Mouse (Mus musculus) MEL (cell line): ENCODE data around the gene Slirp. TPM values are rescaled to one million over a fixed set of nuclear protein-coding genes. Genes with fewer than 3 reads are reported as not detected.

Source experiments
- DNase-seq: peaks from one replicate; pipeline ENCODE4 v3.0.0; 2011; ENCODE audit warnings: low read depth, low spot score
- H3K27ac ChIP-seq: 2 replicates; pipeline ENCODE4 v1.5.1; 2012; ENCODE audit warnings: low read depth, mild to moderate bottlenecking, control low read depth, low read length, moderate library complexity; ENCODE audit not compliant: control insufficient read depth
- H3K27me3 ChIP-seq, 2 experiments: fragments of 150-350 bp in 1 of 2; sonication (generic) in 1 of 2; 2 replicates each; pipeline ENCODE4 v1.6.1; 2012; ENCODE audit warnings: low read length in 2 of 2, mild to moderate bottlenecking in 2 of 2, improper control_type of control experiment in 1 of 2, moderate library complexity in 1 of 2; ENCODE audit not compliant: insufficient read depth in 2 of 2, control insufficient read depth in 1 of 2
- H3K36me3 ChIP-seq, 2 experiments: 2 replicates each; pipeline ENCODE4 v1.6.1; 2012 to 2014; ENCODE audit warnings: low read length in 2 of 2, improper control_type of control experiment in 1 of 2, inconsistent platforms in 1 of 2, mild to moderate bottlenecking in 1 of 2; ENCODE audit not compliant: insufficient read depth in 2 of 2, control insufficient read depth in 1 of 2
- H3K4me1 ChIP-seq, 2 experiments: fragments of 150-350 bp in 1 of 2; sonication (generic) in 1 of 2; 2 replicates each; pipeline ENCODE4 v1.6.1; 2012; ENCODE audit warnings: low read length in 2 of 2, improper control_type of control experiment in 1 of 2, mild to moderate bottlenecking in 1 of 2; ENCODE audit not compliant: insufficient read depth in 2 of 2, control insufficient read depth in 1 of 2
- H3K4me3 ChIP-seq, 2 experiments: fragments of 150-350 bp in 1 of 2; sonication (generic) in 1 of 2; 2 replicates each; pipeline ENCODE4 v1.5.1; 2012; ENCODE audit warnings: low read depth in 2 of 2, low read length in 2 of 2, mild to moderate bottlenecking in 2 of 2, moderate library complexity in 2 of 2, control low read depth in 1 of 2, improper control_type of control experiment in 1 of 2; ENCODE audit not compliant: control insufficient read depth in 1 of 2, insufficient read depth in 1 of 2
- H3K79me2 ChIP-seq: 2 replicates; pipeline ENCODE4 v1.6.1; 2012; ENCODE audit warnings: mild to moderate bottlenecking, low read length, moderate library complexity; ENCODE audit not compliant: control insufficient read depth, poor library complexity, insufficient read depth
- H3K9ac ChIP-seq: 2 replicates; pipeline ENCODE4 v1.6.1; 2012; ENCODE audit warnings: low read depth, mild to moderate bottlenecking, control low read depth, low read length, moderate library complexity; ENCODE audit not compliant: control insufficient read depth, poor library complexity, severe bottlenecking
- H3K9me3 ChIP-seq: fragments of 150-350 bp; sonication (generic); replicated peaks from 2 replicates; pipeline ENCODE4 v1.6.1; 2012; ENCODE audit warnings: mild to moderate bottlenecking, low read length, improper control_type of control experiment, moderate library complexity; ENCODE audit not compliant: insufficient read depth
- BHLHE40 ChIP-seq: IDR thresholded peaks from 2 replicates; pipeline ENCODE4 v1.6.1; 2012; ENCODE audit warnings: low read depth, mild to moderate bottlenecking, inconsistent platforms, low read length, improper control_type of control experiment, borderline replicate concordance
- CTCF ChIP-seq, 3 experiments: IDR thresholded peaks in 2 of 3; conservative IDR thresholded peaks in 1 of 3; 2 replicates each; pipeline ENCODE4 v1.5.1; 2011 to 2012; ENCODE audit warnings: low read length in 3 of 3, low read depth in 2 of 3, mild to moderate bottlenecking in 2 of 3, improper control_type of control experiment in 1 of 3, inconsistent platforms in 1 of 3, mixed read lengths in 1 of 3, moderate library complexity in 1 of 3; ENCODE audit not compliant: control insufficient read depth in 1 of 3, insufficient read depth in 1 of 3, poor library complexity in 1 of 3, severe bottlenecking in 1 of 3
- E2F4 ChIP-seq: IDR thresholded peaks from 2 replicates; pipeline ENCODE4 v1.6.1; 2011; ENCODE audit warnings: low read depth, low read length, improper control_type of control experiment, borderline replicate concordance
- ELF1 ChIP-seq: IDR thresholded peaks from 2 replicates; pipeline ENCODE4 v1.6.1; 2014; ENCODE audit warnings: low read depth, mild to moderate bottlenecking, inconsistent platforms, low read length, improper control_type of control experiment, moderate library complexity
- EP300 ChIP-seq, 2 experiments: IDR thresholded peaks; 2 replicates each; pipeline ENCODE4 v1.6.1; 2011; ENCODE audit warnings: improper control_type of control experiment in 2 of 2, low read length in 2 of 2, low read depth in 1 of 2, mild to moderate bottlenecking in 1 of 2
- ETS1 ChIP-seq: IDR thresholded peaks from 2 replicates; pipeline ENCODE4 v1.6.1; 2012; ENCODE audit warnings: low read depth, mild to moderate bottlenecking, inconsistent platforms, low read length, improper control_type of control experiment, moderate library complexity
- GABPA ChIP-seq: IDR thresholded peaks from 2 replicates; pipeline ENCODE4 v1.6.1; 2012; ENCODE audit warnings: low read depth, mild to moderate bottlenecking, inconsistent platforms, low read length, improper control_type of control experiment, moderate library complexity
- HCFC1 ChIP-seq: IDR thresholded peaks from 2 replicates; pipeline ENCODE4 v1.6.1; 2012; ENCODE audit warnings: low read depth, mild to moderate bottlenecking, inconsistent platforms, low read length, improper control_type of control experiment, moderate library complexity
- JUND ChIP-seq: IDR thresholded peaks from 2 replicates; pipeline ENCODE4 v1.6.1; 2011; ENCODE audit warnings: low read depth, mild to moderate bottlenecking, improper control_type of control experiment, low read length
- KAT2A ChIP-seq: conservative IDR thresholded peaks from 2 replicates; pipeline ENCODE4 v1.6.1; 2012; ENCODE audit warnings: low read depth, low read length, improper control_type of control experiment, inconsistent platforms
- MAX ChIP-seq: IDR thresholded peaks from 2 replicates; pipeline ENCODE4 v1.6.1; 2011; ENCODE audit warnings: low read length, improper control_type of control experiment
- MAZ ChIP-seq: IDR thresholded peaks from 2 replicates; pipeline ENCODE4 v1.6.1; 2012; ENCODE audit warnings: low read depth, mild to moderate bottlenecking, inconsistent platforms, low read length, improper control_type of control experiment
- MEF2A ChIP-seq: IDR thresholded peaks from 2 replicates; pipeline ENCODE4 v1.6.1; 2014; ENCODE audit warnings: low read depth, mild to moderate bottlenecking, inconsistent platforms, low read length, improper control_type of control experiment; ENCODE audit not compliant: poor library complexity, insufficient replicate concordance, severe bottlenecking; ENCODE audit errors: extremely low read depth
- MXI1 ChIP-seq: IDR thresholded peaks from 2 replicates; pipeline ENCODE4 v1.6.1; 2011; ENCODE audit warnings: mild to moderate bottlenecking, low read depth, low read length, improper control_type of control experiment
- NRF1 ChIP-seq: IDR thresholded peaks from 2 replicates; pipeline ENCODE4 v1.6.1; 2014; ENCODE audit warnings: low read depth, mild to moderate bottlenecking, inconsistent platforms, low read length, improper control_type of control experiment, moderate library complexity; ENCODE audit not compliant: poor library complexity, insufficient read depth, severe bottlenecking
- POLR2AphosphoS2 ChIP-seq: IDR thresholded peaks from 2 replicates; pipeline ENCODE4 v1.6.1; 2011; ENCODE audit warnings: low read length, improper control_type of control experiment
- POLR2AphosphoS5 ChIP-seq: IDR thresholded peaks from 2 replicates; pipeline ENCODE4 v1.6.1; 2012; ENCODE audit warnings: low read depth, borderline replicate concordance, mild to moderate bottlenecking, inconsistent platforms, low read length, moderate library complexity, mixed read lengths
- RAD21 ChIP-seq: IDR thresholded peaks from 2 replicates; pipeline ENCODE4 v1.6.1; 2011; ENCODE audit warnings: mild to moderate bottlenecking, low read depth, low read length, improper control_type of control experiment
- RCOR1 ChIP-seq: IDR thresholded peaks from 2 replicates; pipeline ENCODE4 v1.6.1; 2012; ENCODE audit warnings: low read depth, mild to moderate bottlenecking, inconsistent platforms, low read length, improper control_type of control experiment
- SIN3A ChIP-seq: IDR thresholded peaks from 2 replicates; pipeline ENCODE4 v1.6.1; 2012; ENCODE audit warnings: low read length, improper control_type of control experiment, inconsistent platforms
- SMC3 ChIP-seq: IDR thresholded peaks from 2 replicates; pipeline ENCODE4 v1.6.1; 2011; ENCODE audit warnings: low read depth, low read length, improper control_type of control experiment
- TBP ChIP-seq: IDR thresholded peaks from 2 replicates; pipeline ENCODE4 v1.8.0; 2011; ENCODE audit warnings: low read depth, low read length, improper control_type of control experiment
- UBTF ChIP-seq: IDR thresholded peaks from 2 replicates; pipeline ENCODE4 v1.6.1; 2012; ENCODE audit warnings: low read depth, mild to moderate bottlenecking, inconsistent platforms, low read length, improper control_type of control experiment, moderate library complexity, borderline replicate concordance; ENCODE audit not compliant: insufficient read depth
- USF1 ChIP-seq: IDR thresholded peaks from 2 replicates; pipeline ENCODE4 v1.6.1; 2014; ENCODE audit warnings: low read depth, mild to moderate bottlenecking, inconsistent platforms, low read length, improper control_type of control experiment, moderate library complexity
- USF2 ChIP-seq, 2 experiments: IDR thresholded peaks; 2 replicates each; pipeline ENCODE4 v1.6.1; 2011 to 2012; ENCODE audit warnings: improper control_type of control experiment in 2 of 2, low read length in 2 of 2, borderline replicate concordance in 1 of 2, inconsistent platforms in 1 of 2, low read depth in 1 of 2, mild to moderate bottlenecking in 1 of 2; ENCODE audit not compliant: insufficient read depth in 1 of 2
- ZC3H11A ChIP-seq: IDR thresholded peaks from 2 replicates; pipeline ENCODE4 v1.6.1; 2012; ENCODE audit warnings: low read depth, mild to moderate bottlenecking, inconsistent platforms, low read length, improper control_type of control experiment
- polyA plus RNA-seq, 2 experiments: library from polyadenylated mRNA; stranded (reverse) in 1 of 2; unstranded in 1 of 2; fragments of >175 nt in 1 of 2; fragments of >200 nt in 1 of 2; gene quantifications; 2 replicates each; pipeline versions ENCODE4 v1.2.1 to v1.2.4; 2012; ENCODE audit warnings: low replicate concordance in 2 of 2, low read depth in 1 of 2; ENCODE audit not compliant: insufficient read length in 2 of 2, insufficient read depth in 1 of 2, missing spikeins in 1 of 2
- total RNA-seq: library from RNA; depleted of rRNA; stranded (reverse); fragments of 300-350 nt; gene quantifications from 2 replicates; pipeline ENCODE4 v1.2.3, GENCODE M21; 2012

Gene Slirp
- total and polyA plus RNA-seq, 3 experiments = 166 to 182 TPM; not detected in 1

- DNase-seq = no peak
- no peaks in the 10 kb centered on the region; a peak in 1 of 4 replicates for H3K4me1 ChIP-seq
- H3K27me3 ChIP-seq = no peaks in the 10 kb centered on the region
- H3K36me3 ChIP-seq = no peaks in the 10 kb centered on the region
- H3K9me3 ChIP-seq = no peaks in the 10 kb centered on the region
- no peak overlapping the region for H3K9ac ChIP-seq
- H3K27ac ChIP-seq = no peak overlapping the region
- TF ChIP-seq UBTF (no peak), EP300 (IDR thresholded peaks at IDR 0.05; ENCODE audit: low read depth in 1 of 2, low read length in 2 of 2) (no peak), E2F4 (no peak), MEF2A (no peak), SIN3A (no peak), ELF1 (no peak), CTCF (IDR thresholded peaks at IDR 0.05 in 2 of 3, conservative IDR thresholded peaks at IDR 0.05 in 1 of 3; ENCODE audit: control insufficient read depth in 1 of 3, insufficient read depth in 1 of 3, low read depth in 2 of 3, low read length in 3 of 3, poor library complexity in 1 of 3, severe bottlenecking in 1 of 3) (no peak), MAZ (no peak), POLR2AphosphoS5 (no peak), RCOR1 (no peak), ETS1 (no peak), SMC3 (no peak), POLR2AphosphoS2 (no peak), MAX (no peak)
- no peaks in the 10 kb centered on the region for H3K79me2 ChIP-seq
- no peak overlapping the region for H3K4me3 ChIP-seq
Observed at GRCm38 (mm10) chr12:87405165-87405564, 38.5 kb upstream of the Slirp start.

GRCm38 (mm10) chr12:87405721-87406120, 38.0 kb upstream of the Slirp start:
- H3K79me2 ChIP-seq = no peaks in the 10 kb centered on the region
- H3K27me3 ChIP-seq = no peaks in the 10 kb centered on the region
- no peak overlapping the region for H3K27ac ChIP-seq
- H3K4me3 ChIP-seq = no peak overlapping the region
- DNase-seq = no peak
- no peaks in the 10 kb centered on the region for H3K9me3 ChIP-seq
- TF ChIP-seq NRF1 = no peak
- no peak for TF ChIP-seq ZC3H11A
- no peak for TF ChIP-seq GABPA
- TF ChIP-seq MAX = no peak
- TF ChIP-seq JUND = no peak
- TF ChIP-seq USF1 = no peak
- no peak for TF ChIP-seq MXI1
- no peak for TF ChIP-seq BHLHE40
- no peak for TF ChIP-seq SMC3
- TF ChIP-seq USF2 (IDR thresholded peaks at IDR 0.05; ENCODE audit: borderline replicate concordance in 1 of 2, insufficient read depth in 1 of 2, low read depth in 1 of 2, low read length in 2 of 2) = no peak
- TF ChIP-seq ELF1 = no peak
- no peak for TF ChIP-seq TBP
- no peak for TF ChIP-seq RAD21
- TF ChIP-seq HCFC1 = no peak
- TF ChIP-seq KAT2A = no peak
- no peak overlapping the region for H3K9ac ChIP-seq
- H3K36me3 ChIP-seq = no peaks in the 10 kb centered on the region
- H3K4me1 ChIP-seq = peaks cover 0 to 2% of the 10 kb centered on the region in 2 experiments; a peak in 1 of 4 replicates
